Mouse (Mus musculus) liver, embryonic 14.5 days (tissue): Measurements from ENCODE around the gene Fgfrl1.

ENCODE experiments used
- CTCF ChIP-seq: IDR thresholded peaks from 2 replicates; pipeline ENCODE4 v1.5.1; 2016; ENCODE audit warnings: antibody characterized with exemption, low read depth, control low read depth
- EP300 ChIP-seq: IDR thresholded peaks from 2 replicates; pipeline ENCODE4 v1.6.1; 2016; ENCODE audit warnings: antibody characterized with exemption, low read depth

DNA sequence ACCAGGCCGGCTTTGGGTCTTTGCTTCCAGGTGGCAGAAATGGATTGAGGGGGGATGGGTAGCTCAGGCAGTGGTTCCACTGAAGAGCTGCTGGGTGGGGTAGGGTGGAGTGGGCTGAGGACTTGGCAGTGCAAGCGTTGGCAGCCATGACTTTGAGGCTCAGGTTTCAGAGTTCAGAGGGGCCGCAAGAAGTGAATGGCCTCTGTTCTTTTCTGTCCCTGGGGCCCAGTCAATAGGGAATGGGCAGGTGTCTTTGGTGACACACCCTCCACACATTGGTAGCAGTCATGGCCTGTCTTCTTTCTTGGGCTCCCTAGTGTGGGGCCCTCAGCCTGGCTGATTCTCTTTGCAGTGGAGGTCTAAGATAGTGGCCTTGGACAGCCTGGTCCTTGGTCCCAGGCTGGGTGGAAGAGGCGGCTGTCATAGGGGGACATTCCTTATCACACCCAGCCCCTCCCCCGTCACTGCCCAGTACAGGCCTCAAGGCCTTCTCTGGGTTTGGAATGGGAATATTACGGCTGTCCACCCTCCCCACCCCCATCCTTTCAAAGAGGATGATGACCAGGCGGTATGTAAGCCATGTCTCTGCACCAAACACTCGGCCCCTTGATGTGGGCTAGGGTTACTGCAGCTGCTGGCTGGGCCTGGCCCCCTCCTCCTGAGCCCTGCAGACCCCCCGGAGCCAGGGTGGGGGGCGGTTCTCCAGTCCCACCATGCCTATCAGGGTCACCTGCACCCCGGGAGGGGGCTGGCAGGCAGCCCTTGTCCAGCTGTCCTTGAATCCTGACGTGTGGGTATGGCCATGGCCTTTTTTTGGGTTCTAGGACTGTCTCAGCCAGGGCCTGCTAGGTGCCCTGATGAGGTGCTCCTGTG is 11.8 kb downstream of the Fgfrl1 start:
- no peak for TF ChIP-seq CTCF
- TF ChIP-seq EP300: no peak
